Mouse (Mus musculus): ENCODE measurements around the gene Abraxas2. TPM values are rescaled to one million over a fixed set of nuclear protein-coding genes. Genes with fewer than 3 reads are reported as not detected.

The Abraxas2 gene
- polyA plus RNA-seq, 1 experiment from 2014 or later, result 35.2 TPM

DNA sequence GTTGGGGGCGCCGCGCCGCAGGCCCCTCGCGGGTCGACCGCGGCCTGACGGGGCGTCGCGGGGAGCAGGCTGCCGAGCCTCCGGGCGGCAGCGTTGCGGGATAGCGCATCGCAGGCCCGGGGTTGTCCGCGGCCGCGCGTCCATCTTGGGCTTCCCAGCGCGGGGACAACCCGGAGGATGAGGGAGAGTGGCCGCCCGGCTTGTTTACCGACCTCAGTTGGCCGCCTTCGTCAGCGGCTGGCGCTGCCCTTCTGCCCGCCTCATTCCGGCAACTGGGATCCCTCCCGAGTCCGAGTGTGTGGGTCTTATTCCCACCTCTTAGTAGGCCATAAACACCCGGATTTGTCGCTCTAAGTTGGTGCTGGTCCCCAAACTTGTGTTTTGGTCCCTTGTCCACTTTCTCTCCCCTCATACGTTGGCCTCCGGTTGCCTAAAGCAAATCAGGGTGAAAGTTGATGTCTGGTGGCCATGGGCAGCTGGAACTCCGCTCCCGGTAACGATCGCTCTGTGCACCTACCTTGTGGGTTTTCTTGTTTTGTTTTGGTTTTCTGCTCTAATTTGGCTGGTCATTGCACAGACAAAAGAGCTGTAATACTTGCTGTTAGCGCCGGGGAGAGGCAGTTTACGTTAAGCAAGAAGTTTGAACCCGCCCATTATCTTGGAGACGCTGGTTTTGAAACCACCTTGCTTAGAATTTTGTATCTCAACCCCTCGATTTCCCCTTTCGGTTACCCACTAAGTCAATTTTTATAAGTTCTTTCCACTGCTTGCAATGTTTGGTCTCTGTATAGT, 72.7 kb downstream of the Abraxas2 start:
- Histone ChIP-seq H3K27ac (ENCODE audit: low read depth, low read length) (peak overlapping the region; percentile 99), H3K36me3 (ENCODE audit: control insufficient read depth, insufficient read depth, low read length) (no peaks in the 10 kb centered on the region), H3K4me1 (ENCODE audit: control insufficient read depth, insufficient read depth, low read length) (peaks cover 6% of the 10 kb centered on the region; the same call in 1 of the 2 replicates), H3K9ac (ENCODE audit: low read depth, low read length) (peak overlapping the region; percentile 98), H3K4me3 (ENCODE audit: low read depth, low read length) (peak overlapping the region; percentile 98), H3K4me2 (peak overlapping the region; percentile 88), H3K9me3 (replicated peaks; ENCODE audit: control insufficient read depth, low read length) (no peaks in the 10 kb centered on the region), H3K27me3 (ENCODE audit: control insufficient read depth, insufficient read depth, low read length) (no peaks in the 10 kb centered on the region)
- under 1% methylated on average over 55 of the region's 55 CpGs for WGBS (ENCODE audit: insufficient replicate concordance)
- peak; percentile 31 for ATAC-seq (replicated peaks; ENCODE audit: insufficient number of reproducible peaks, low FRiP score, low TSS enrichment)

DNA sequence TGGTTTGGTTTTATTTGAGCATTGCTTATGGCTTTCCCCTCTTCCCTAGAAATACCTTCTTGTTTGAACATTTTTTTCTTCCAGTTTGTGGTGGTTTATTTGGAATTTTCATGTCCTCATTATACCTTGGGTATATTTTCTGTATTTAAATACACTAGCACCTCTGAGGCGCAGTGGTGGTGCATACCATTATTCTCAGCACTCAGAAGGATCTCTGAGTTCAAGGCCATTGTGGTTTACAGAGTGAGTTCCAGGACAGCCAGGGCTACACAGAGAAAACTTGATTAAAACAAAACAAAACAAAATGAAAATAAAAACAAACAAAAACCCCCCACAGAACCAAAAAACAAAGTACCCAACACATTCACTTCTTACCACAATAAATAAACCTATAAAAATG, 74.3 kb downstream of the Abraxas2 start:
- 79% methylated on average over 1 of the region's 1 CpGs for WGBS (ENCODE audit: insufficient replicate concordance)
- H3K27me3 ChIP-seq (ENCODE audit: control insufficient read depth, insufficient read depth, low read length), result no peaks in the 10 kb centered on the region
- no peaks in the 10 kb centered on the region for H3K36me3 ChIP-seq (ENCODE audit: control insufficient read depth, insufficient read depth, low read length)
- peaks cover 9% of the 10 kb centered on the region; the same call in 1 of the 2 replicates for H3K4me1 ChIP-seq (ENCODE audit: control insufficient read depth, insufficient read depth, low read length)
- no peak for ATAC-seq (replicated peaks; ENCODE audit: insufficient number of reproducible peaks, low FRiP score, low TSS enrichment)
- no peak overlapping the region for H3K27ac ChIP-seq (ENCODE audit: low read depth, low read length)
- no peak overlapping the region for H3K4me3 ChIP-seq (ENCODE audit: low read depth, low read length)
- no peak overlapping the region for H3K4me2 ChIP-seq
- H3K9ac ChIP-seq (ENCODE audit: low read depth, low read length), result no peak overlapping the region
- no peaks in the 10 kb centered on the region for H3K9me3 ChIP-seq (replicated peaks; ENCODE audit: control insufficient read depth, low read length)

Other genes starting within 250 kb of the Abraxas2 start
- gene Lhpp, start 248.6 kb upstream of the Abraxas2 start, polyA plus RNA-seq (2014; fragmentation: Nextera tagmentation; extraction: Ambion mirVana), result 21.2 and 21.9 TPM in 2 replicates
- 11.9 and 14.5 TPM in 2 replicates for gene Fam53b, start 45.3 kb upstream of the Abraxas2 start, polyA plus RNA-seq (2014; fragmentation: Nextera tagmentation; extraction: Ambion mirVana)
- 43.7 and 44.4 TPM in 2 replicates for gene Eef1akmt2, start 6.6 kb upstream of the Abraxas2 start, polyA plus RNA-seq (2014; fragmentation: Nextera tagmentation; extraction: Ambion mirVana)
- gene Zranb1, start 71.9 kb downstream of the Abraxas2 start, polyA plus RNA-seq (2014; fragmentation: Nextera tagmentation; extraction: Ambion mirVana), result 9.7 and 10.6 TPM in 2 replicates

Measured in heart, embryonic 11.5 days (tissue).